Mouse (Mus musculus): Measurements from ENCODE around the gene Ndufa9. TPM values are rescaled to one million over a fixed set of nuclear protein-coding genes. Genes with fewer than 3 reads are reported as not detected.

The Ndufa9 gene
- total RNA-seq, 2 experiments from 2014 or later, result 774 to 795 TPM

GRCm38 (mm10) chr6:126773873-126774272, 75.1 kb downstream of the Ndufa9 start:
- intact Hi-C loops (cut with DNase I), result no loop called here
- DNase-seq (ENCODE audit: low spot score), result no peak

- intact Hi-C loops (cut with DNase I), result no loop called here
- DNase-seq (ENCODE audit: low spot score), result no peak
Observed at GRCm38 (mm10) chr6:126772326-126772725, 76.6 kb downstream of the Ndufa9 start.

Other genes with a start within 250 kb of the Ndufa9 start
- 1 to 10 TPM; 2.5 to 3.2 TPM for gene Kcna1, start 202.8 kb downstream of the Ndufa9 start, total RNA-seq (2021)
- gene Kcna6, start 108.5 kb downstream of the Ndufa9 start, total RNA-seq (2021), result 1 to 10 TPM; 1.2 to 2.2 TPM
- gene Akap3, start 4.0 kb upstream of the Ndufa9 start, total RNA-seq (2021), result not detected
- not detected for gene Dyrk4, start 72.7 kb upstream of the Ndufa9 start, total RNA-seq (2021)
- gene Rad51ap1, start 90.5 kb upstream of the Ndufa9 start, total RNA-seq (2021), result 1 to 10 TPM; 1.1 to 2.7 TPM
- gene D6Wsu163e, start 90.8 kb upstream of the Ndufa9 start, total RNA-seq (2021), result 10 to 100 TPM; 10.8 to 14.5 TPM
- under 1 TPM; 0.26 to 0.53 TPM for gene Fgf6, start 166.4 kb upstream of the Ndufa9 start, total RNA-seq (2021)
- gene Fgf23, start 223.8 kb upstream of the Ndufa9 start, total RNA-seq (2021), result not detected

Data from heart, postnatal 25 days (tissue).